Mouse (Mus musculus): ENCODE data around the gene Calhm4. TPM values are rescaled to one million over a fixed set of nuclear protein-coding genes. Genes with fewer than 3 reads are reported as not detected.

The Calhm4 gene
- polyA plus RNA-seq (2016; fragmentation: Nextera tagmentation; extraction: Ambion mirVana), result not detected in 2 replicates

DNA sequence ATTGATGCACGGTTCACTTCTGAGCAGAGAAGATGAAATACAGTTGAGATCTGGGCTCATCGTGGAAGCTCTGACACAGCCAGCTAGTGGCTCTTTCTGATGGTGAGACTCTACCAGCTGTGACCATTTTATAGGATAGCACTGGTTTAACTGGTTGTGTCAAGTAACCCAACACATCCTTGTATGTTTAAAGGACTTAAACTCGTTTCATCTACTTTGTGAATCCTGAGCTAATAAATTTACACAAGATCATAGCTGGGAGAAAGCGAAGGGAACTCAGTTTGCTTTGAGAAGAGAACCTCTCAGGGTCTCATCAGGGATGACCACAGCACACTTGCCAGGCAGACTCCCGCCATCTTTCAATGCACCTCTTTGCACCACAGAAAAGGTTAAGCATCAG, at the start of gene Calhm4:
Gene Calhm4 (minus strand): TSS at position 101 of the 400 bp plus-strand sequence.
- H3K4me1 ChIP-seq, result no peaks in the 10 kb centered on the region
- no peak within 1 kb of the TSS for H3K27ac ChIP-seq (replicated peaks)
- DNase-seq (ENCODE audit: low spot score), result no peak
- no peak within 1 kb of the TSS for H3K4me3 ChIP-seq
- no peaks in the 10 kb centered on the region for H3K36me3 ChIP-seq (replicated peaks)
- no peaks in the 10 kb centered on the region for H3K27me3 ChIP-seq (replicated peaks; ENCODE audit: low read depth, poor library complexity, severe bottlenecking)
- H3K9me3 ChIP-seq, result no peaks in the 10 kb centered on the region
- whole genome bisulfite sequencing, result 84% methylated on average over 5 of the region's 5 CpGs

DNA sequence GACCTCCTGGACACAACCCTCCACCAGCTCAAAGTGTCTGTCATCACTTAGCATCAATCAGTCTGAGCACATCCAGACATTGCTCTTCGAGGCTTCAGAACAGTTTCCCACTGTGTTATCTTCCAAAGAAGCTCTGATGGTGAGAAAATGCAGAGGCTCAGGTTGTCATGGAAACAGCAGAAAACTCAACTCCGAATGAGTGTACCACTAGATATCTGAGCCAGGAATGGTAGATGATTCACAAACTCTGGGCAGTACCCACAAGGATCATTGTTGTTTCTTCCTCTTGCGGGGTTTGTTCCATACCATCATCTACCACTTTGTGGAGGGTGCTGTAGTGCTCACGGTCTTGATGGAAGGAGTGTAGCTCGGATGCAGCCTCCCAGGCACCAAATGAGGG, 47.8 kb upstream of the Calhm4 start:
- no peak overlapping the region for H3K27ac ChIP-seq (replicated peaks)
- no peak for DNase-seq (ENCODE audit: low spot score)
- WGBS, result 84% methylated on average over 5 of the region's 5 CpGs

DNA sequence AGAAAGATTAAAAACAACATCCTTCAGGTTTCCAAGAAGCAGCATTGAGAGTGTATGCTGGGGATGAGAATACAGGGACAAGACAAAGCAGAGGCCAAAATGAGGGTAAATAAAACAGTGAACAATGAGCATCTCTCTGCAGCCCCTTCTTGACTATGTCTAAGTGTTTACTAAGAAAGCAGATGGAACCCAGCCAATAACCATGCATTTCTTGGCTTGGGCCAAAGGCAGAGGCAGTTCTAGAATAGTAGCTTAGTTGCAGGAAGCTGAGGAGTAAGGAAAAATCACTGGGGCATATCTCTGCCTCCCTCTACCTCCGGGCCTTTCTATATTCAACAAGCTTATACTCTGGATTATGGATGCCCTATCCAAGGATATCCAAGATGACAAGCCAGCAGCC, 46.4 kb upstream of the Calhm4 start:
- H3K27me3 ChIP-seq (replicated peaks; ENCODE audit: low read depth, poor library complexity, severe bottlenecking), result no peaks in the 10 kb centered on the region
- no peak for DNase-seq (ENCODE audit: low spot score)
- WGBS, result 90% methylated on average over 1 of the region's 1 CpGs
- no peak overlapping the region for H3K4me3 ChIP-seq
- 0 out of 2 replicates have a peak, but pooled peaks cover 2% of the 10 kb centered on the region for H3K4me1 ChIP-seq
- no peaks in the 10 kb centered on the region for H3K36me3 ChIP-seq (replicated peaks)
- H3K27ac ChIP-seq (replicated peaks), result no peak overlapping the region
- no peaks in the 10 kb centered on the region for H3K9me3 ChIP-seq

More for the DNA sequence above, 47.8 kb upstream of the Calhm4 start:
- Histone ChIP-seq H3K4me1 (peaks cover 12% of the 10 kb centered on the region), H3K4me3 (no peak overlapping the region), H3K36me3 (replicated peaks) (no peaks in the 10 kb centered on the region), H3K27me3 (replicated peaks; ENCODE audit: low read depth, poor library complexity, severe bottlenecking) (no peaks in the 10 kb centered on the region), H3K9me3 (no peaks in the 10 kb centered on the region)

DNA sequence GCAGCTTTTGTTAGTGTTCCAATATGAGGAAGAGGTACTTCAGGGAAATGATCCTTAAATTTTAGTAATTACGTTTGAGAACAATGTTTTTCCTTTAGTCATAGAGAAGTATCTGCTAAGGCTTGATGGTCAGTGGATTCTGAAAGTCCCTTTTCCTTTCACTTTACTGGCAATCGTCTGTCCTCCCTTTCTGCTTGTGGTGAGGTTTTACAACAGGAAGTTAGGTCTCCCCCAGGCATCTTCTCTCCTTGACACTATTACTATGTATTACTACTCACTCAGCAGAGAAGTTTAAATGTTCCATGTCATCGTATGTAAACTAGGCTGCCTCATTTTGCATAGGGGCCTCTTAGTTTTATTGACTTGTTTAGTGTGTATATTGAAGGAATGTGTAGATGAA, 45.4 kb upstream of the Calhm4 start:
- H3K4me1 ChIP-seq, result no peaks in the 10 kb centered on the region
- no peak for DNase-seq (ENCODE audit: low spot score)
- H3K27ac ChIP-seq (replicated peaks), result no peak overlapping the region
- H3K9me3 ChIP-seq, result no peaks in the 10 kb centered on the region
- 66% methylated on average over 3 of the region's 3 CpGs for WGBS
- H3K27me3 ChIP-seq (replicated peaks; ENCODE audit: low read depth, poor library complexity, severe bottlenecking), result no peaks in the 10 kb centered on the region
- no peaks in the 10 kb centered on the region for H3K36me3 ChIP-seq (replicated peaks)
- H3K4me3 ChIP-seq, result no peak overlapping the region

DNA sequence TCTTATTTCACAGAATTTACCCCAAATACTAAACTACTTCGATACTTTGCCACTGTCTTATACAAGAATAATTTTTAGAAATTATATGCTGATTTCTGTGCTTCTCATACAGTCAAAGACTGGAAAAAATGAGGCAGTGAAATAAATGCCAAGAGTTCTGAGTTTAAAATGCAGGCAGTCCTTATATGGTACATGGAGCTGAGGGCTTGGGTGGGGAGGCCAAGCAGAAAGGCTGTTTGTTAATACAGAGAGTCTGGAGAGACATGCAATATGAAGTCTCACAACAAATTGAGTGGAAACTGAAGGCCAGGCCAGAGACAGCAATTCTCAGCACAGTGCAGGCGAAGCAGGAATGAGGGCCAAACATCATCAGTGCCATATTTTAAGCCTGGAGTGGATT, 44.4 kb upstream of the Calhm4 start:
- no peaks in the 10 kb centered on the region for H3K36me3 ChIP-seq (replicated peaks)
- no peak for DNase-seq (ENCODE audit: low spot score)
- H3K9me3 ChIP-seq, result no peaks in the 10 kb centered on the region
- 85% methylated on average over 2 of the region's 2 CpGs for WGBS
- no peak overlapping the region for H3K27ac ChIP-seq (replicated peaks)
- no peak overlapping the region for H3K4me3 ChIP-seq
- H3K27me3 ChIP-seq (replicated peaks; ENCODE audit: low read depth, poor library complexity, severe bottlenecking), result no peaks in the 10 kb centered on the region
- no peaks in the 10 kb centered on the region for H3K4me1 ChIP-seq

DNA sequence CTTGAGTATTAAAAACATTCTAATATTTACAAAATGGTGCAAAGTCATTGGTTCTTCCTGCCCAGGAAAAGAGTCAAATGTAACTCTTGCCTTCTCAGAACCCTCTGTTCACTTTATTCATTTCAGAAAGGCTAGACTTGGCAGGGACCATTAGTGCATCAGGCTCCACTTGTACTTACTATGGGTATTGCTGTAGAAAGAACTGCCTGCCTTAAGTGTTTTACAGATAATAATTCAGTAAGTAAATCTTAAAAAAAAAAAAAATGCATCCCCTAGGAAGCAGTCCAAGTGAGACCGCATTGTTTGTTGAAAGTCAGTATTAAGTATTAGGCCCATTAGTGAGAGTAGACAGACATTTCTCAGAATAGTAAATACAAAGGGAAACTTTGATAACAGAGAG, 42.4 kb upstream of the Calhm4 start:
- H3K36me3 ChIP-seq (replicated peaks), result no peaks in the 10 kb centered on the region
- no peak overlapping the region for H3K4me3 ChIP-seq
- H3K27ac ChIP-seq (replicated peaks), result no peak overlapping the region
- H3K4me1 ChIP-seq, result no peaks in the 10 kb centered on the region
- 92% methylated on average over 1 of the region's 1 CpGs for WGBS
- DNase-seq (ENCODE audit: low spot score), result no peak
- H3K27me3 ChIP-seq (replicated peaks; ENCODE audit: low read depth, poor library complexity, severe bottlenecking), result no peaks in the 10 kb centered on the region
- no peaks in the 10 kb centered on the region for H3K9me3 ChIP-seq

DNA sequence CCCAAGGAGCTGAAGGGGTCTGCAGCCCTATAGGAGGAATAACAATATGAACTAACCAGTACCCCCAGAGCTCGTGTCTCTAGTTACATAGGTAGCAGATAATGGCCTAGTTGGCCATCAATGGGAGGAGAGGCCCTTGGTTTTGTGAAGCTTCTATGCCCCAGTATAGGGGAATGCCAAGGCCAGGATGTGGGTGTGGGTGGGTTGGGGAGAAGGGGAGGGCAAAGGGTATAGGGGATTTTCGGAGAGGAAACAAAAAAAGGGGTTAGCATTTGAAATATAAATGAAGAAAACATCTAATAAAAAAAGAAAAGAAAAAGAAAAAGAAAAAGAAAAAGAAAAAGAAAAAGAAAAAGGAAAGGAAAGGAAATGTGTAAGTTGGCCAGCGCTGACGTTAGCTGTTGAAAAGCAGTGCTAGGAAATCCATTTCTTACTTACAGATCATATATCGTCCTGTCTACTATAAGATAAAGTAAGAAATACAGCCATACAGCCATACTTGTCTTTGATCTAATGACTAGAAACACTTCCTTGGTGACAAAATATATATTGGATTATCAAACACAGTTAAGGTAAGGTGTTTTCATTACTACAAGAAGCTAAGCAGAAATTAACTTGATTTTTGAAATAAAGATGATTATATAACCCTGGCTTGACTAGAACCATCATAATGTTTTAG, 30.6 kb upstream of the Calhm4 start:
- H3K4me1 ChIP-seq, result peaks cover 8% of the 10 kb centered on the region
- H3K27ac ChIP-seq (replicated peaks), result no peak overlapping the region
- H3K27me3 ChIP-seq (replicated peaks; ENCODE audit: low read depth, poor library complexity, severe bottlenecking), result no peaks in the 10 kb centered on the region
- no peaks in the 10 kb centered on the region for H3K9me3 ChIP-seq
- WGBS, result 91% methylated on average over 5 of the region's 5 CpGs
- no peak for DNase-seq (ENCODE audit: low spot score)
- H3K4me3 ChIP-seq, result no peak overlapping the region
- no peaks in the 10 kb centered on the region for H3K36me3 ChIP-seq (replicated peaks)

DNA sequence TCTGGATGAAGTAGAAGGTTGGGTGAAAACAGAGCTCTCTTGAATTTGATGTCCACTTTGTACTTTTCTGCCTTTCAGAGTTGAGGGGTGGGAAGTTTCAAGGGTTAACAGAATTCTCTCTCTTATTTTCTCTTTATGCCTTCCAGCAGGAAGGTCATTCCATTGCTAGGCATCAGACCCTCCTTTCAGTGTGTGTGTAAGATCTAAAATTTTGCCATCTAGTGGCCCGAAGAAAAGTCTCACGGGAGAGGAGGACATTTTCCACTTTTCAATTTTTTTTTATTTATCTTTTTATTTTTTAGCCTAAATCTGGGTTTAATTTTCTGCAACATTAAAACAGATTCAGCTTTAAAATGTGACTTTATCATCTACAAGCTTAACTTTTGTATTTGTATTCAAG, 27.5 kb upstream of the Calhm4 start:
- H3K4me3 ChIP-seq, result no peak overlapping the region
- no peak overlapping the region for H3K27ac ChIP-seq (replicated peaks)
- no peaks in the 10 kb centered on the region for H3K9me3 ChIP-seq
- no peaks in the 10 kb centered on the region for H3K36me3 ChIP-seq (replicated peaks)
- 55% methylated on average over 2 of the region's 2 CpGs for WGBS
- H3K4me1 ChIP-seq, result peaks cover 8% of the 10 kb centered on the region
- no peaks in the 10 kb centered on the region for H3K27me3 ChIP-seq (replicated peaks; ENCODE audit: low read depth, poor library complexity, severe bottlenecking)
- no peak for DNase-seq (ENCODE audit: low spot score)

DNA sequence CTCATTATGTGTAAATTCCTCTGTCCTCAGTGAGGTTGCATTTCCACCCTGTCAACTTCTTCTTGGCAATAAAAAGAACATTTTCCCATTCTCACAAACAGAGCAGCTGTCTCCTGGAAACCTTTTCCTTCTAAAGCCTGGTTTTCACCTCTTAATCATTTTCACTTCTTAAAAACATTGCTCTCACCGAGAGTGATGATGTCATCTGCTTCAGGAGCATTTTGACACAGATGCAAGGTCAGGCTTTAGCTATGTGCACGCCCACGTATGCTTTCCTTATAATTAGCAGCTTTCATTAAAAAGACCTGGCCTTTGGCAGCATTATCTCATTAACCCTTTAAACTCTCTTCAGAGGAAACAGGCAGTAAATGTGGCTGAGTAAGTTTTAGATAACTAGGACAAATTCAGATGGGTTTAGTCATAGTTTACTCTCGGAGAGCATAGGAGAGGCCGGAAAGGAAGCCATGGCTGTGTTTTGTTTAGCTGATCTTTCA, 26.9 kb upstream of the Calhm4 start:
- Histone ChIP-seq H3K4me1 (peaks cover 8% of the 10 kb centered on the region), H3K4me3 (no peak overlapping the region), H3K27ac (replicated peaks) (no peak overlapping the region), H3K9me3 (no peaks in the 10 kb centered on the region), H3K27me3 (replicated peaks; ENCODE audit: low read depth, poor library complexity, severe bottlenecking) (no peaks in the 10 kb centered on the region), H3K36me3 (replicated peaks) (no peaks in the 10 kb centered on the region)
- DNase-seq (ENCODE audit: low spot score), result no peak
- 52% methylated on average over 5 of the region's 5 CpGs for WGBS

DNA sequence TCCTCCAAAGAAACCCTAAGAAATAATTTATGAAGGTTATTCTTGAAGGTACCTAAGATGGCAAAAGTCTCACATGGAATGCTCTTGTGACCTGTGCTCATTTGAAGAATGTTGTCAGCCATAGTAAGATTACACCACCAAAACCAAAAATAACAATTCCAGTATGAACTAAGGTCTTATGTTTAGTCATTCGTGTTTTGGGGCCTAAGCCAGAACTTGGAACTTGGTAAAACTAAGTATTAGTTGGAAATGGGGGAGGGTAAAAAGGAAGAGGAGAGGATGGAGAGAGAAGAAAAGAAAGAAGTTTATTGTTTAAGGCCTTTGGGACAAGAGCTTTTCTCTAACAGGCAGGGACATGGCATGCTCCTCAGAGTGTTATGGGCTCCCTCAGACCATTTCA, 25.5 kb upstream of the Calhm4 start:
- Histone ChIP-seq H3K4me1 (peaks cover 8% of the 10 kb centered on the region), H3K36me3 (replicated peaks) (no peaks in the 10 kb centered on the region)
- WGBS, result 79% methylated on average over 1 of the region's 1 CpGs

DNA sequence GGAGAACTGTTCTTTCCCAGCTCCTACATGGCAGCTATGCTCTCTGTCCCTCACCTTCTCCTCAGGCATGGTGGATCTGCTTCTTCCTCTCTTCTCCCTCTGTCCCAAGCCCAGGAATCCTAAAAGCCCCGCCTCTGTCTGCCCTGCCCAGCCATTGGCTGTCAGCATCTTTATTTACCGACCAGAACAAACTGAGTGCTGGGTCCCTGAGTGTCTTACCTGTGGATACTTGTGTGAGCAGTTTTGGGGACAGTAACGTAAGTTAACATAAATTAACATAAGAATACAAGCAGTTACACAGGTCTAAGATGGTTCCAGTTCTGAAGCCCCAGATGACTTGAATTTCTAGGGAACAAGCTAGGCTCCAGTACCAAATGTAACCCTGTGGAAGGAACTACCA, 22.5 kb upstream of the Calhm4 start:
- Histone ChIP-seq H3K9me3 (no peaks in the 10 kb centered on the region), H3K36me3 (replicated peaks) (no peaks in the 10 kb centered on the region), H3K27ac (replicated peaks) (no peak overlapping the region), H3K4me1 (peaks cover 8% of the 10 kb centered on the region), H3K27me3 (replicated peaks; ENCODE audit: low read depth, poor library complexity, severe bottlenecking) (no peaks in the 10 kb centered on the region), H3K4me3 (no peak overlapping the region)
- 56% methylated on average over 3 of the region's 3 CpGs for WGBS
- no peak for DNase-seq (ENCODE audit: low spot score)

More for the DNA sequence above, 25.5 kb upstream of the Calhm4 start:
- Histone ChIP-seq H3K27me3 (replicated peaks; ENCODE audit: low read depth, poor library complexity, severe bottlenecking) (no peaks in the 10 kb centered on the region), H3K9me3 (no peaks in the 10 kb centered on the region), H3K4me3 (no peak overlapping the region), H3K27ac (replicated peaks) (no peak overlapping the region)
- DNase-seq (ENCODE audit: low spot score), result no peak

DNA sequence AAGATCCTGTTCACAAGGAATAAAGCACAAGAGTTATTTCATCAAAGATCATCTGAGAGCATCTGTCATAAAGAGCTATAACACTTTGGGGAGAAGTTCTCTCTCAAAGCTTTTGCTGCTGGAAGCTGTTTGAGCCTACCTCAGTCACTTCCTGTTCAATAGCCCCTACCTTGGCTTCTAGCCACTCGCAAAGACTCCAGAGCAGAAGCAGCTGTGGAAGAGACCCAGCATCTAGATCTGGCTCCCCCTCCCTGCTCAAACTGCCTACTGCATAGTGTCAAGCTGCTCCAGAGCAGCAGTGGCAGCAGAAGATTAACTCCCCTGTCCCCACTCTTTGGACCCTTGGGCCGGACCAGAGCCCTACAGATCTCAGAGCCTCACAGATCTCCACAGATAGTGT, 9.9 kb upstream of the Calhm4 start:
- WGBS, result 90% methylated on average over 2 of the region's 2 CpGs
- Histone ChIP-seq H3K27me3 (replicated peaks; ENCODE audit: low read depth, poor library complexity, severe bottlenecking) (no peaks in the 10 kb centered on the region), H3K4me3 (no peak overlapping the region), H3K36me3 (replicated peaks) (no peaks in the 10 kb centered on the region), H3K4me1 (no peaks in the 10 kb centered on the region), H3K9me3 (no peaks in the 10 kb centered on the region), H3K27ac (replicated peaks) (no peak overlapping the region)
- no peak for DNase-seq (ENCODE audit: low spot score)

DNA sequence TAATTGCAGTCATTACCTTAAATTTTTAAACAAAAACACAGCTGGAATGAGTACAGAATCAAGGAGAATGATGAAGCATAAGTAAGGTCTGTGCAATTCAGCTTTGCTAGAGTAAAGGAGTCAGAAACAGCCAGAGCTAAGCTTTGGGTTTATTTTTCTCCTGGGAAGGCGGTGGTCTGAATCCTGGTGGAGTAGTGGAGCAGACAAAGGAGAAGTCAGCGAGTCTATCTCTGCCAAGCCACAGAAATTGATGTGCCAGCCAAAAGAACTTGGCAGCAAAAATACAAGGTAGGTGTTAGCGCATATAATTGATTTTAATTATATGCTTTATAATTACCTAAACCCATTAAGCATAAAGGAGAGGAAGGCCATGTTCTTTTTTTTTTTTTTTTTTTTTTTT, 6.7 kb downstream of the Calhm4 start, which contains the start of gene Trappc3l:
Gene Trappc3l (plus strand): TSS at position 197 of the 400 bp plus-strand sequence.
- Histone ChIP-seq H3K9me3 (no peaks in the 10 kb centered on the region), H3K4me1 (peaks cover 6% of the 10 kb centered on the region; the same call in 1 of the 2 replicates), H3K4me3 (no peak within 1 kb of the TSS), H3K27me3 (replicated peaks; ENCODE audit: low read depth, poor library complexity, severe bottlenecking) (no peaks in the 10 kb centered on the region), H3K36me3 (replicated peaks) (no peaks in the 10 kb centered on the region), H3K27ac (replicated peaks) (no peak within 1 kb of the TSS)
- no peak for DNase-seq (ENCODE audit: low spot score)
- WGBS, result 67% methylated on average over 3 of the region's 3 CpGs
